Comparison of ENCODE assay signal across 12 mouse cellular contexts in the genomic region with DNA sequence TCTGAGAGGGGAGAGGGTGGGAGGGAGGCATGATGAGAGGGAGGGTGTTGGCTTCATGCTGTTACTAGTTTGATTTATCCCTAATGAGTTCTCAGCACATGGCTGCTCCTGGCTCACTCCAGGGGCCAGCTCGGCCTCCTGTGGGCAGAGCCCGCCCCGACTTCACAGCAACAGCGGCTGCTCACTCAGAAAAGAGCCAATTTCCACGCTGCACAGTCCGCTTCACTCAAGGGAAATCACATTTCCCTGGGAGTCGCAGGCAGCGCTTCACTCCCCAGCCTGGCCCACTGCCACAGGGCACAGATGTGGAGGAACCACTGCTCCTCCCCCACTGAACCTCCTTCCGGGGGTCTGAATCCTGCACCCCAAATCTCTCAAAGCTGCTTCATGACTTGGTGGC. TPM values are rescaled to one million over a fixed set of nuclear protein-coding genes. Genes with fewer than 3 reads are reported as not detected.
DNase-seq lines count a peak whose midpoint lies in the region; ATAC-seq and TF ChIP-seq lines count a peak whose summit lies in the region.
"Had no signal": no experiment of that assay in that cellular context is flagged by ENCODE, and none has a peak within 500 bp of the region (broad histone marks: within the 10 kb centered on the region; RNA-seq: fewer than 3 reads in every experiment).

No protein-coding gene starts in this region.

- peaks cover 47% of the 10 kb centered on the region for H3K4me1 ChIP-seq in kidney, adult 2 months (ENCODE audit: control insufficient read depth, insufficient read depth, low read length)
- H3K4me1 ChIP-seq in midbrain, embryonic 15.5 days, result peaks cover 11% of the 10 kb centered on the region
- H3K4me1 ChIP-seq in cerebellum, adult 2 months (ENCODE audit: control insufficient read depth, insufficient read depth, low read length), result no peaks in the 10 kb centered on the region

- WGBS in kidney, adult 2 months, result 6% methylated on average over 9 of the region's 9 CpGs
- WGBS in midbrain, embryonic 15.5 days, result 2% methylated on average over 9 of the region's 9 CpGs
- 12% methylated on average over 9 of the region's 9 CpGs for WGBS in cerebellum, adult 2 months

- H3K27ac ChIP-seq in kidney, adult 2 months (ENCODE audit: insufficient read depth, low read depth, low read length), result peak overlapping the region; percentile 28
- no peak overlapping the region for H3K27ac ChIP-seq in midbrain, embryonic 15.5 days
- no peak overlapping the region for H3K27ac ChIP-seq in cerebellum, adult 2 months (ENCODE audit: insufficient read depth, low read length)

- no peaks in the 10 kb centered on the region for H3K27me3 ChIP-seq in Patski
- no peaks in the 10 kb centered on the region for H3K27me3 ChIP-seq in kidney, adult 2 months (replicated peaks; ENCODE audit: control insufficient read depth, insufficient read depth, low read length)
- no peaks in the 10 kb centered on the region for H3K27me3 ChIP-seq in midbrain, embryonic 15.5 days (replicated peaks)
- H3K27me3 ChIP-seq in cerebellum, adult 2 months (ENCODE audit: control insufficient read depth, insufficient read depth, low read length), result no peaks in the 10 kb centered on the region

- peaks cover 4% of the 10 kb centered on the region for H3K36me3 ChIP-seq in kidney, adult 2 months (ENCODE audit: control insufficient read depth, insufficient read depth, low read length)
- H3K36me3 ChIP-seq in midbrain, embryonic 15.5 days (replicated peaks), result no peaks in the 10 kb centered on the region

- POLR2A ChIA-PET in Patski (lab: Charles Lee), result interaction anchor here (1.3 to 2.2 kb wide), 4 partner anchors 16 to 58 kb away, joined by 3 to 9 read pairs (median 5); partner anchors contain the start of gene Pax8

- no peaks in the 10 kb centered on the region for H3K9me3 ChIP-seq in midbrain, embryonic 15.5 days

- CTCF ChIA-PET in Patski (lab: Charles Lee), result interaction anchor here (1.6 kb wide), 1 partner anchor 36 kb away, joined by 3 read pairs; no protein-coding TSS in a partner anchor

- no peak overlapping the region for H3K9ac ChIP-seq in midbrain, embryonic 15.5 days

- in situ Hi-C loops in Patski (cut with MboI; ENCODE audit: low pct_unique_long_range_greater_than_20kb), result loop anchor here (10.0 kb wide), 1 partner anchor 58 kb away; the partner anchor contains the start of gene Pax8

- no peak for TF ChIP-seq CTCF in Patski (IDR thresholded peaks at IDR 0.05)
- TF ChIP-seq CTCF in kidney, adult 2 months (conservative IDR thresholded peaks at IDR 0.05; ENCODE audit: insufficient read depth, insufficient read length, low read depth, low read length), result no peak
- TF ChIP-seq CTCF in cerebellum, adult 2 months (IDR thresholded peaks at IDR 0.05; ENCODE audit: borderline replicate concordance, insufficient read depth, low read depth, low read length), result no peak

- DNase-seq in embryo, embryonic 11 days, result peak; percentile 18
- DNase-seq in embryo, embryonic 10 days (ENCODE audit: low spot score), result no peak
- DNase-seq in Patski (ENCODE audit: low read depth, low spot score) (no peak), liver (no peak)
- peak; percentile 69 for DNase-seq in kidney, adult 2 months
- no peak for DNase-seq in layer of hippocampus, postnatal 36 days
- no peak for DNase-seq in cerebellum, adult 2 months
- DNase-seq: adrenal gland, adult 2 months had no signal

- no peak for TF ChIP-seq POLR2A in kidney, adult 2 months (IDR thresholded peaks at IDR 0.05; ENCODE audit: low read depth, low read length)
- no peak for TF ChIP-seq POLR2A in cerebellum, adult 2 months (IDR thresholded peaks at IDR 0.05; ENCODE audit: borderline replicate concordance, insufficient read depth, low read length)

- ATAC-seq in Patski, result peak; percentile 52
- ATAC-seq in midbrain, embryonic 15.5 days (replicated peaks), result peak; percentile 73

- H3K4me3 ChIP-seq in kidney, adult 2 months (ENCODE audit: insufficient read depth, low read depth, low read length), result no peak overlapping the region
- H3K4me3 ChIP-seq in midbrain, embryonic 15.5 days, result no peak overlapping the region
- no peak overlapping the region for H3K4me3 ChIP-seq in cerebellum, adult 2 months (replicated peaks; ENCODE audit: insufficient read depth, low read depth, low read length)

- H3K4me2 ChIP-seq in midbrain, embryonic 15.5 days, result no peak overlapping the region

RNA-seq across cellular contexts. Expression of gene Psd4, which starts 49.3 kb away (rescaled TPM):
- 0.08 TPM for polyA plus RNA-seq in Patski (2021)
- polyA plus RNA-seq in kidney, adult 2 months (2012; rRNA removed), result 1.1 and 3.6 TPM in 2 replicates
- 0.69 and 0.72 TPM in 2 replicates for polyA plus RNA-seq in midbrain, embryonic 15.5 days (2015; fragmentation: Nextera tagmentation; extraction: Ambion mirVana)
- total RNA-seq in layer of hippocampus, postnatal 36 days (2021), result 1 to 10 TPM in 1 of 2 experiments, under 1 TPM in 1; 0.55 to 2.0 TPM
- polyA plus RNA-seq in cerebellum, adult 2 months (2012; rRNA removed), result 0.30 and 0.79 TPM in 2 replicates

RNA-seq across cellular contexts. Expression of gene Pax8, which starts 58.7 kb away (rescaled TPM):
- 219 TPM for polyA plus RNA-seq in Patski (2021)
- polyA plus RNA-seq in kidney, adult 2 months (2012; rRNA removed), result 74.3 and 77.6 TPM in 2 replicates
- polyA plus RNA-seq in midbrain, embryonic 15.5 days (2015; fragmentation: Nextera tagmentation; extraction: Ambion mirVana), result 3.3 and 3.6 TPM in 2 replicates
- total RNA-seq in layer of hippocampus, postnatal 36 days (2021), result not detected
- 2.9 and 3.6 TPM in 2 replicates for polyA plus RNA-seq in cerebellum, adult 2 months (2012; rRNA removed)
- total RNA-seq: adrenal gland, adult 2 months; layer of hippocampus, adult 18-20 months; monocyte, adult 5-6 weeks had no signal
- polyA plus RNA-seq: adrenal gland, adult 2 months; C2C12 had no signal

Comparison
In these comparisons a context has a peak if more than half of its experiments do, and no peak if none do; other contexts are left out.
1. DNase-seq: peak in embryo, embryonic 11 days (single experiment) and kidney, adult 2 months (single experiment); none in embryo, embryonic 10 days (single experiment), Patski (single experiment), liver (single experiment), layer of hippocampus, postnatal 36 days (0 of 2) and cerebellum, adult 2 months (0 of 2).
2. RNA of gene Pax8, which starts 58.7 kb away (polyA plus RNA-seq): 219 TPM in Patski (single experiment) and 74.3 to 77.6 TPM in kidney, adult 2 months; 2.9 to 3.6 TPM in cerebellum, adult 2 months and 3.3 to 3.6 TPM in midbrain, embryonic 15.5 days; every median in the first group is over 10 times any median in the second.